Mouse (Mus musculus) limb, embryonic 14.5 days (tissue): ENCODE results near the gene Olfr98. TPM values are rescaled to one million over a fixed set of nuclear protein-coding genes. Genes with fewer than 3 reads are reported as not detected.

Source experiments
- ATAC-seq: fragments of 200-750 bp; cut with Nextera tagmentation; 2 replicates; pipeline ENCODE4 v1.8.0; 2017; ENCODE audit warnings: low read depth, moderate number of reproducible peaks, moderate TSS enrichment; ENCODE audit not compliant: low FRiP score
- DNase-seq: peaks from one replicate; pipeline ENCODE4 v3.0.0-alpha.2; 2015; ENCODE audit warnings: low spot score
- H3K27ac ChIP-seq: fragments of 300-500 bp; sonication (generic); replicated peaks from 2 replicates; pipeline ENCODE4 v1.5.1; 2014; ENCODE audit warnings: low read depth, mild to moderate bottlenecking, low read length, moderate library complexity, mixed read lengths
- H3K27me3 ChIP-seq: fragments of 300-500 bp; sonication (generic); 2 replicates; pipeline ENCODE4 v1.6.1; 2014; ENCODE audit warnings: low read length, mixed read lengths; ENCODE audit not compliant: control insufficient read depth, insufficient read depth
- H3K36me3 ChIP-seq: fragments of 300-500 bp; sonication (generic); 2 replicates; pipeline ENCODE4 v1.6.1; 2014; ENCODE audit warnings: mild to moderate bottlenecking, low read length, moderate library complexity, mixed read lengths; ENCODE audit not compliant: control insufficient read depth, insufficient read depth
- H3K4me1 ChIP-seq: fragments of 300-500 bp; sonication (generic); 2 replicates; pipeline ENCODE4 v1.6.1; 2014; ENCODE audit warnings: antibody characterized with exemption, low read length, mixed read lengths; ENCODE audit not compliant: control insufficient read depth, insufficient read depth
- H3K4me2 ChIP-seq: fragments of 300-500 bp; sonication (generic); replicated peaks from 2 replicates; pipeline ENCODE4 v1.6.1; 2014; ENCODE audit warnings: low read depth, mild to moderate bottlenecking, low read length, moderate library complexity; ENCODE audit not compliant: severe bottlenecking
- H3K4me3 ChIP-seq: fragments of 300-500 bp; sonication (generic); replicated peaks from 2 replicates; pipeline ENCODE4 v1.5.1; 2014; ENCODE audit warnings: low read length
- H3K9ac ChIP-seq: fragments of 300-500 bp; sonication (generic); 2 replicates; pipeline ENCODE4 v1.6.1; 2014; ENCODE audit warnings: mild to moderate bottlenecking, low read depth, low read length, moderate library complexity; ENCODE audit not compliant: severe bottlenecking
- H3K9me3 ChIP-seq: fragments of 300-500 bp; sonication (generic); 2 replicates; pipeline ENCODE4 v1.6.1; 2016; ENCODE audit warnings: low read length; ENCODE audit not compliant: control insufficient read depth
- POLR2A ChIP-seq: fragments of 200-500 bp; IDR thresholded peaks from 2 replicates; pipeline ENCODE4 v1.8.0; 2012; ENCODE audit warnings: inconsistent platforms, mild to moderate bottlenecking, moderate library complexity, borderline replicate concordance; ENCODE audit not compliant: insufficient read depth, insufficient read length; ENCODE audit errors: extremely low read depth
- WGBS: fragments of 180-500 bp; shearing (Covaris S2); extraction: QIAGEN DNeasy Blood & Tissue Kit; methylation state at CpG from one replicate; pipeline ENCODE4 v1.1.7; 2014; 5-methylcytosine and 5-hydroxymethylcytosine counted together
- polyA plus RNA-seq, 2 experiments: library from polyadenylated mRNA; depleted of rRNA in 1 of 2; stranded (reverse) in 1 of 2; unstranded in 1 of 2; fragments of >200 nt; fragmentation: Nextera tagmentation in 1 of 2; extraction: Ambion mirVana in 1 of 2; gene quantifications; 2 replicates each; pipeline versions ENCODE4 v1.2.1 to v1.2.3; 2012 to 2014

Gene Olfr98
- polyA plus RNA-seq, 2 experiments: not detected

GRCm38 (mm10) chr17:37219846-37220245, 43.7 kb downstream of the Olfr98 start, which contains the start of gene Olfr96:
TSS of gene Olfr96 (plus strand) at chr17:37220146.
- no peaks in the 10 kb centered on the region for H3K4me1 ChIP-seq
- no peaks in the 10 kb centered on the region for H3K36me3 ChIP-seq
- 60% methylated on average over 4 of the region's 4 CpGs for WGBS
- H3K4me2 ChIP-seq: no peak within 1 kb of the TSS
- ATAC-seq: no peak
- no peak for TF ChIP-seq POLR2A
- H3K9ac ChIP-seq: no peak within 1 kb of the TSS
- peaks cover 6% of the 10 kb centered on the region for H3K9me3 ChIP-seq
- H3K4me3 ChIP-seq: no peak within 1 kb of the TSS
- DNase-seq: no peak
- no peaks in the 10 kb centered on the region for H3K27me3 ChIP-seq
- no peak within 1 kb of the TSS for H3K27ac ChIP-seq

GRCm38 (mm10) chr17:37218486-37218885, 45.1 kb downstream of the Olfr98 start:
- Histone ChIP-seq H3K4me1 (no peaks in the 10 kb centered on the region), H3K27ac (no peak overlapping the region), H3K4me3 (no peak overlapping the region), H3K4me2 (no peak overlapping the region), H3K9ac (no peak overlapping the region), H3K36me3 (no peaks in the 10 kb centered on the region), H3K27me3 (no peaks in the 10 kb centered on the region), H3K9me3 (peaks cover 6% of the 10 kb centered on the region)
- TF ChIP-seq POLR2A: no peak
- ATAC-seq: no peak
- DNase-seq: no peak
- WGBS: 77% methylated on average over 3 of the region's 3 CpGs

GRCm38 (mm10) chr17:37213018-37213417, 50.5 kb downstream of the Olfr98 start, which contains the start of gene Olfr95:
TSS of gene Olfr95 (minus strand) at chr17:37213118.
- DNase-seq (no peak), ATAC-seq (no peak)
- no peak within 1 kb of the TSS for H3K4me3 ChIP-seq
- H3K36me3 ChIP-seq: no peaks in the 10 kb centered on the region
- no peak for TF ChIP-seq POLR2A
- no peaks in the 10 kb centered on the region for H3K4me1 ChIP-seq
- H3K9me3 ChIP-seq: peaks cover 4% of the 10 kb centered on the region
- H3K27ac ChIP-seq: no peak within 1 kb of the TSS
- H3K27me3 ChIP-seq: peaks cover 14% of the 10 kb centered on the region
- 69% methylated on average over 3 of the region's 3 CpGs for WGBS
- no peak within 1 kb of the TSS for H3K9ac ChIP-seq
- H3K4me2 ChIP-seq: no peak within 1 kb of the TSS

Other genes starting within 250 kb of the Olfr98 start
- not detected in 2 replicates for gene Mog, start 240.4 kb downstream of the Olfr98 start, polyA plus RNA-seq (2012; rRNA removed)
- 0.35 TPM in 1 of 2 replicates, not detected in the other for gene Mog, start 240.4 kb downstream of the Olfr98 start, polyA plus RNA-seq (2014; fragmentation: Nextera tagmentation; extraction: Ambion mirVana)
- gene Gabbr1, start 217.8 kb downstream of the Olfr98 start, polyA plus RNA-seq (2012; rRNA removed): 111 and 139 TPM in 2 replicates
- gene Gabbr1, start 217.8 kb downstream of the Olfr98 start, polyA plus RNA-seq (2014; fragmentation: Nextera tagmentation; extraction: Ambion mirVana): 8.4 and 11.1 TPM in 2 replicates
- not detected in 2 replicates for gene Olfr90, start 175.2 kb downstream of the Olfr98 start, polyA plus RNA-seq (2012; rRNA removed)
- not detected in 2 replicates for gene Olfr90, start 175.2 kb downstream of the Olfr98 start, polyA plus RNA-seq (2014; fragmentation: Nextera tagmentation; extraction: Ambion mirVana)
- gene Olfr91, start 165.5 kb downstream of the Olfr98 start, polyA plus RNA-seq (2012; rRNA removed): not detected in 2 replicates
- 0.07 TPM in 1 of 2 replicates, not detected in the other for gene Olfr91, start 165.5 kb downstream of the Olfr98 start, polyA plus RNA-seq (2014; fragmentation: Nextera tagmentation; extraction: Ambion mirVana)
- not detected in 2 replicates for gene Olfr92, start 143.7 kb downstream of the Olfr98 start, polyA plus RNA-seq (2012; rRNA removed)
- not detected in 2 replicates for gene Olfr92, start 143.7 kb downstream of the Olfr98 start, polyA plus RNA-seq (2014; fragmentation: Nextera tagmentation; extraction: Ambion mirVana)
- gene Olfr93, start 102.3 kb downstream of the Olfr98 start, polyA plus RNA-seq (2012; rRNA removed): not detected in 2 replicates
- not detected in 2 replicates for gene Olfr93, start 102.3 kb downstream of the Olfr98 start, polyA plus RNA-seq (2014; fragmentation: Nextera tagmentation; extraction: Ambion mirVana)
- gene Ubd, start 69.9 kb downstream of the Olfr98 start, polyA plus RNA-seq (2012; rRNA removed): not detected in 2 replicates
- gene Ubd, start 69.9 kb downstream of the Olfr98 start, polyA plus RNA-seq (2014; fragmentation: Nextera tagmentation; extraction: Ambion mirVana): not detected in 2 replicates
- gene Olfr94, start 62.8 kb downstream of the Olfr98 start, polyA plus RNA-seq (2012; rRNA removed): not detected in 2 replicates
- not detected in 2 replicates for gene Olfr94, start 62.8 kb downstream of the Olfr98 start, polyA plus RNA-seq (2014; fragmentation: Nextera tagmentation; extraction: Ambion mirVana)
- not detected in 2 replicates for gene Olfr95, start 50.6 kb downstream of the Olfr98 start, polyA plus RNA-seq (2012; rRNA removed)
- not detected in 2 replicates for gene Olfr95, start 50.6 kb downstream of the Olfr98 start, polyA plus RNA-seq (2014; fragmentation: Nextera tagmentation; extraction: Ambion mirVana)
- not detected in 2 replicates for gene Olfr96, start 43.6 kb downstream of the Olfr98 start, polyA plus RNA-seq (2012; rRNA removed)
- gene Olfr96, start 43.6 kb downstream of the Olfr98 start, polyA plus RNA-seq (2014; fragmentation: Nextera tagmentation; extraction: Ambion mirVana): not detected in 2 replicates
- gene Olfr97, start 26.4 kb downstream of the Olfr98 start, polyA plus RNA-seq (2012; rRNA removed): not detected in 2 replicates
- gene Olfr97, start 26.4 kb downstream of the Olfr98 start, polyA plus RNA-seq (2014; fragmentation: Nextera tagmentation; extraction: Ambion mirVana): not detected in 2 replicates
- 1.00 and 1.4 TPM in 2 replicates for gene H2-M3, start 6.5 kb upstream of the Olfr98 start, polyA plus RNA-seq (2012; rRNA removed)
- gene H2-M3, start 6.5 kb upstream of the Olfr98 start, polyA plus RNA-seq (2014; fragmentation: Nextera tagmentation; extraction: Ambion mirVana): 1.3 and 2.6 TPM in 2 replicates
- gene Olfr99, start 19.7 kb upstream of the Olfr98 start, polyA plus RNA-seq (2012; rRNA removed): not detected in 2 replicates
- gene Olfr99, start 19.7 kb upstream of the Olfr98 start, polyA plus RNA-seq (2014; fragmentation: Nextera tagmentation; extraction: Ambion mirVana): not detected in 2 replicates
- not detected in 2 replicates for gene Olfr101, start 40.6 kb upstream of the Olfr98 start, polyA plus RNA-seq (2012; rRNA removed)
- not detected in 2 replicates for gene Olfr101, start 40.6 kb upstream of the Olfr98 start, polyA plus RNA-seq (2014; fragmentation: Nextera tagmentation; extraction: Ambion mirVana)
- gene Olfr102, start 53.3 kb upstream of the Olfr98 start, polyA plus RNA-seq (2012; rRNA removed): not detected in 2 replicates
- not detected in 2 replicates for gene Olfr102, start 53.3 kb upstream of the Olfr98 start, polyA plus RNA-seq (2014; fragmentation: Nextera tagmentation; extraction: Ambion mirVana)
- gene Olfr103, start 75.9 kb upstream of the Olfr98 start, polyA plus RNA-seq (2012; rRNA removed): not detected in 2 replicates
- gene Olfr103, start 75.9 kb upstream of the Olfr98 start, polyA plus RNA-seq (2014; fragmentation: Nextera tagmentation; extraction: Ambion mirVana): not detected in 2 replicates
- not detected in 2 replicates for gene Olfr104-ps, start 95.8 kb upstream of the Olfr98 start, polyA plus RNA-seq (2012; rRNA removed)
- not detected in 2 replicates for gene Olfr104-ps, start 95.8 kb upstream of the Olfr98 start, polyA plus RNA-seq (2014; fragmentation: Nextera tagmentation; extraction: Ambion mirVana)
- not detected in 2 replicates for gene Olfr105-ps, start 115.3 kb upstream of the Olfr98 start, polyA plus RNA-seq (2012; rRNA removed)
- not detected in 2 replicates for gene Olfr105-ps, start 115.3 kb upstream of the Olfr98 start, polyA plus RNA-seq (2014; fragmentation: Nextera tagmentation; extraction: Ambion mirVana)
- gene Olfr106-ps, start 126.6 kb upstream of the Olfr98 start, polyA plus RNA-seq (2012; rRNA removed): not detected in 2 replicates
- not detected in 2 replicates for gene Olfr106-ps, start 126.6 kb upstream of the Olfr98 start, polyA plus RNA-seq (2014; fragmentation: Nextera tagmentation; extraction: Ambion mirVana)
- not detected in 2 replicates for gene Olfr107, start 135.5 kb upstream of the Olfr98 start, polyA plus RNA-seq (2012; rRNA removed)
- gene Olfr107, start 135.5 kb upstream of the Olfr98 start, polyA plus RNA-seq (2014; fragmentation: Nextera tagmentation; extraction: Ambion mirVana): not detected in 2 replicates
- not detected in 2 replicates for gene Olfr108, start 181.7 kb upstream of the Olfr98 start, polyA plus RNA-seq (2012; rRNA removed)
- gene Olfr108, start 181.7 kb upstream of the Olfr98 start, polyA plus RNA-seq (2014; fragmentation: Nextera tagmentation; extraction: Ambion mirVana): not detected in 2 replicates
- not detected in 2 replicates for gene Olfr109, start 195.2 kb upstream of the Olfr98 start, polyA plus RNA-seq (2012; rRNA removed)
- gene Olfr109, start 195.2 kb upstream of the Olfr98 start, polyA plus RNA-seq (2014; fragmentation: Nextera tagmentation; extraction: Ambion mirVana): not detected in 2 replicates
- gene H2-M2, start 219.8 kb upstream of the Olfr98 start, polyA plus RNA-seq (2012; rRNA removed): 0.06 and 0.13 TPM in 2 replicates
- 0.21 TPM in 1 of 2 replicates, not detected in the other for gene H2-M2, start 219.8 kb upstream of the Olfr98 start, polyA plus RNA-seq (2014; fragmentation: Nextera tagmentation; extraction: Ambion mirVana)
- gene Olfr110, start 228.7 kb upstream of the Olfr98 start, polyA plus RNA-seq (2012; rRNA removed): not detected in 2 replicates
- not detected in 2 replicates for gene Olfr110, start 228.7 kb upstream of the Olfr98 start, polyA plus RNA-seq (2014; fragmentation: Nextera tagmentation; extraction: Ambion mirVana)
- 0.09 and 0.28 TPM in 2 replicates for gene Olfr111, start 244.3 kb upstream of the Olfr98 start, polyA plus RNA-seq (2012; rRNA removed)
- gene Olfr111, start 244.3 kb upstream of the Olfr98 start, polyA plus RNA-seq (2014; fragmentation: Nextera tagmentation; extraction: Ambion mirVana): not detected in 2 replicates